8 mouse cellular contexts compared by ENCODE assay signal in the genomic region with DNA sequence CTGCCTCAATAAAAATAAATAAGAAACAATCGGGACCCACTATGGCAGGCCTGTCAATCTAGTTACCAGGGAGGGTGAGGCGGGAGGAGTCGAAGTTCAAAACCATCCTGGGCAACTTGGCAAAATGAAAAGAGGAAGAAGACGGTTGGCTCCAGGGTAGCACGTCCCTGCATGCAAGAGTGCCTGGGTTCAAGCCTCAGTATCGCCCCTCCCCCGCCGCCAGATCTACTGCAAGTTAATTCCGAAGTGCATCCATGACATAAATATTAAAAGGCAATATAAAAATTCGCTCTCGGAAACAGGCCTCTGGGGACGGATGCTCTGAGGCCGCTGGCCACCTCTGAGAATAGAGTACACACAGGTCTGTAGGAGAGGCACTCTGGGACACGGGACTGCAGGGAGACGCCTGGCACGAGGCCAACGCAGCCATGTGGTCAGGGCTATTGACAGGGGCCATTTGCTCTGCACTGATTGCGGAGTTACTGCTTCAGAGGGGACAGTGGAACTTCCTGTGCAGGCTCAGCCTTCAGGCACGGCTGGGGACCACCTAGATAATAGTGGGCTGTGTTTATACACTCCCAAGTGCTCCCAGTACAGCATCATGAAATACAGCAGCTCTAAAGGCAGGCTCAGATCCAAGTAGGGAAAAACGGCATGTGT. TPM values are rescaled to one million over a fixed set of nuclear protein-coding genes. Genes with fewer than 3 reads are reported as not detected.
A peak's percentile ranks its signal among the peaks of the same experiment; 100 is the strongest.
DNase-seq lines count a peak whose midpoint lies in the region; ATAC-seq and TF ChIP-seq lines count a peak whose summit lies in the region.

No protein-coding gene starts in this region.

- TF ChIP-seq POLR2A in limb, embryonic 14.5 days (IDR thresholded peaks at IDR 0.05; ENCODE audit: borderline replicate concordance, extremely low read depth, insufficient read depth, insufficient read length), result no peak

- no peaks in the 10 kb centered on the region for H3K9me3 ChIP-seq in embryonic facial prominence, embryonic 12.5 days
- no peaks in the 10 kb centered on the region for H3K9me3 ChIP-seq in hindbrain, embryonic 12.5 days (replicated peaks)
- no peaks in the 10 kb centered on the region for H3K9me3 ChIP-seq in limb, embryonic 14.5 days (ENCODE audit: control insufficient read depth, low read length)
- H3K9me3 ChIP-seq in midbrain, embryonic 13.5 days, result no peaks in the 10 kb centered on the region

- H3K4me3 ChIP-seq in embryonic facial prominence, embryonic 12.5 days, result no peak overlapping the region
- peak overlapping the region; percentile 4; the same call in 1 of the 2 replicates for H3K4me3 ChIP-seq in hindbrain, embryonic 12.5 days
- H3K4me3 ChIP-seq in limb, embryonic 14.5 days (replicated peaks; ENCODE audit: low read length), result no peak overlapping the region
- H3K4me3 ChIP-seq in midbrain, embryonic 13.5 days (replicated peaks), result 0 out of 2 replicates have a peak overlapping the region, but pooled peaks have one; percentile 8

- H3K36me3 ChIP-seq in embryonic facial prominence, embryonic 12.5 days, result no peaks in the 10 kb centered on the region
- 0 out of 2 replicates have a peak, but pooled peaks cover 7% of the 10 kb centered on the region for H3K36me3 ChIP-seq in hindbrain, embryonic 12.5 days
- no peaks in the 10 kb centered on the region for H3K36me3 ChIP-seq in limb, embryonic 14.5 days (ENCODE audit: control insufficient read depth, insufficient read depth, low read length)
- peaks cover 7% of the 10 kb centered on the region; the same call in 1 of the 2 replicates for H3K36me3 ChIP-seq in midbrain, embryonic 13.5 days

- no peaks in the 10 kb centered on the region for H3K27me3 ChIP-seq in embryonic facial prominence, embryonic 12.5 days
- no peaks in the 10 kb centered on the region for H3K27me3 ChIP-seq in hindbrain, embryonic 12.5 days
- no peaks in the 10 kb centered on the region for H3K27me3 ChIP-seq in limb, embryonic 14.5 days (ENCODE audit: control insufficient read depth, insufficient read depth, low read length)
- H3K27me3 ChIP-seq in midbrain, embryonic 13.5 days, result no peaks in the 10 kb centered on the region

- no peak overlapping the region for H3K9ac ChIP-seq in embryonic facial prominence, embryonic 12.5 days
- H3K9ac ChIP-seq in hindbrain, embryonic 12.5 days, result no peak overlapping the region
- no peak overlapping the region for H3K9ac ChIP-seq in limb, embryonic 14.5 days (ENCODE audit: low read depth, low read length, severe bottlenecking)
- H3K9ac ChIP-seq in midbrain, embryonic 13.5 days (replicated peaks), result peak overlapping the region; percentile 37

- ATAC-seq in embryonic facial prominence, embryonic 12.5 days (ENCODE audit: insufficient number of reproducible peaks, insufficient read depth, low FRiP score, low TSS enrichment), result peak; percentile 35; the same call in 1 of the 2 replicates
- ATAC-seq in hindbrain, embryonic 12.5 days (ENCODE audit: low FRiP score), result peak; percentile 76
- peak; percentile 42 for ATAC-seq in limb, embryonic 14.5 days (ENCODE audit: low FRiP score, low read depth)
- peak; percentile 67 for ATAC-seq in midbrain, embryonic 13.5 days
- no peak for ATAC-seq in granulocyte monocyte progenitor cell, adult 5-6 weeks (replicated peaks; ENCODE audit: poor library complexity, severe bottlenecking)
- no peak for ATAC-seq in erythroid progenitor cell, adult 5-6 weeks (replicated peaks; ENCODE audit: low FRiP score, poor library complexity, severe bottlenecking)

- H3K4me1 ChIP-seq in embryonic facial prominence, embryonic 12.5 days, result peaks cover 62% of the 10 kb centered on the region
- peaks cover 90% of the 10 kb centered on the region for H3K4me1 ChIP-seq in hindbrain, embryonic 12.5 days
- peaks cover 28% of the 10 kb centered on the region for H3K4me1 ChIP-seq in limb, embryonic 14.5 days (ENCODE audit: control insufficient read depth, insufficient read depth, low read length)
- H3K4me1 ChIP-seq in midbrain, embryonic 13.5 days (replicated peaks), result peaks cover 85% of the 10 kb centered on the region

- 38% methylated on average over 20 of the region's 20 CpGs for WGBS in embryonic facial prominence, embryonic 12.5 days
- 33% methylated on average over 20 of the region's 20 CpGs for WGBS in hindbrain, embryonic 12.5 days
- 26% methylated on average over 20 of the region's 20 CpGs for WGBS in limb, embryonic 14.5 days
- 28% methylated on average over 20 of the region's 20 CpGs for WGBS in midbrain, embryonic 13.5 days

- peak; percentile 42 for DNase-seq in urinary bladder, adult 2 months (ENCODE audit: low spot score)
- DNase-seq in urinary bladder, postnatal 10 days (ENCODE audit: low spot score), result no peak
- DNase-seq in limb, embryonic 14.5 days (ENCODE audit: low spot score), result peak; percentile 58

- peak overlapping the region; percentile 69 for H3K27ac ChIP-seq in embryonic facial prominence, embryonic 12.5 days
- peak overlapping the region; percentile 73 for H3K27ac ChIP-seq in hindbrain, embryonic 12.5 days
- 0 out of 2 replicates have a peak overlapping the region, but pooled peaks have one; percentile 28 for H3K27ac ChIP-seq in limb, embryonic 14.5 days (replicated peaks; ENCODE audit: low read depth, low read length)
- peak overlapping the region; percentile 66 for H3K27ac ChIP-seq in midbrain, embryonic 13.5 days

- H3K4me2 ChIP-seq in embryonic facial prominence, embryonic 12.5 days (replicated peaks), result peak overlapping the region; percentile 29
- H3K4me2 ChIP-seq in hindbrain, embryonic 12.5 days (replicated peaks), result peak overlapping the region; percentile 34
- H3K4me2 ChIP-seq in limb, embryonic 14.5 days (replicated peaks; ENCODE audit: low read depth, low read length, severe bottlenecking), result peak overlapping the region; percentile 8
- H3K4me2 ChIP-seq in midbrain, embryonic 13.5 days (replicated peaks), result peak overlapping the region; percentile 30

RNA-seq across cellular contexts. Expression of a gene that starts 8.9 kb away (rescaled TPM):
- 88.9 and 123 TPM in 2 replicates for polyA plus RNA-seq in urinary bladder, adult 2 months (2012; rRNA removed)
- polyA plus RNA-seq in embryonic facial prominence, embryonic 12.5 days (2016; fragmentation: Nextera tagmentation; extraction: Ambion mirVana), result 85.9 and 130 TPM in 2 replicates
- 115 and 142 TPM in 2 replicates for polyA plus RNA-seq in hindbrain, embryonic 12.5 days (2016; fragmentation: Nextera tagmentation; extraction: Ambion mirVana)
- 147 and 196 TPM in 2 replicates for polyA plus RNA-seq in limb, embryonic 14.5 days (2012; rRNA removed)
- polyA plus RNA-seq in limb, embryonic 14.5 days (2014; fragmentation: Nextera tagmentation; extraction: Ambion mirVana), result 212 and 247 TPM in 2 replicates
- 79.8 and 105 TPM in 2 replicates for polyA plus RNA-seq in midbrain, embryonic 13.5 days (2015; fragmentation: Nextera tagmentation; extraction: Ambion mirVana)
- total RNA-seq in granulocyte monocyte progenitor cell, adult 5-6 weeks (2014; fragmentation: Nextera tagmentation), result 136 and 152 TPM in 2 replicates
- total RNA-seq in granulocyte monocyte progenitor cell, adult 5-6 weeks (2017), result 127 and 150 TPM in 2 replicates
- 17.2 and 53.0 TPM in 2 replicates for total RNA-seq in erythroid progenitor cell, adult 5-6 weeks (2015; ENCODE audit: low replicate concordance)
- 60.7 and 71.3 TPM in 2 replicates for total RNA-seq in erythroid progenitor cell, adult 5-6 weeks (2017; ENCODE audit: low replicate concordance)

RNA-seq across cellular contexts. Expression of a gene that starts 30.6 kb away (rescaled TPM):
- polyA plus RNA-seq in urinary bladder, adult 2 months (2012; rRNA removed), result 10.6 and 11.6 TPM in 2 replicates
- 11.0 and 12.5 TPM in 2 replicates for polyA plus RNA-seq in embryonic facial prominence, embryonic 12.5 days (2016; fragmentation: Nextera tagmentation; extraction: Ambion mirVana)
- 12.2 and 12.8 TPM in 2 replicates for polyA plus RNA-seq in hindbrain, embryonic 12.5 days (2016; fragmentation: Nextera tagmentation; extraction: Ambion mirVana)
- 12.1 and 16.2 TPM in 2 replicates for polyA plus RNA-seq in limb, embryonic 14.5 days (2012; rRNA removed)
- polyA plus RNA-seq in limb, embryonic 14.5 days (2014; fragmentation: Nextera tagmentation; extraction: Ambion mirVana), result 9.1 and 10.2 TPM in 2 replicates
- 12.7 and 13.0 TPM in 2 replicates for polyA plus RNA-seq in midbrain, embryonic 13.5 days (2015; fragmentation: Nextera tagmentation; extraction: Ambion mirVana)
- total RNA-seq in granulocyte monocyte progenitor cell, adult 5-6 weeks (2014; fragmentation: Nextera tagmentation), result 2.5 and 5.3 TPM in 2 replicates
- 3.5 and 6.7 TPM in 2 replicates for total RNA-seq in granulocyte monocyte progenitor cell, adult 5-6 weeks (2017)
- 1.1 TPM in 1 of 2 replicates, not detected in the other for total RNA-seq in erythroid progenitor cell, adult 5-6 weeks (2015; ENCODE audit: low replicate concordance)
- total RNA-seq in erythroid progenitor cell, adult 5-6 weeks (2017; ENCODE audit: low replicate concordance), result 1.8 and 2.3 TPM in 2 replicates

RNA-seq across cellular contexts. Expression of a gene that starts 53.2 kb away (rescaled TPM):
- polyA plus RNA-seq in urinary bladder, adult 2 months (2012; rRNA removed), result 16.0 and 16.4 TPM in 2 replicates
- 11.6 and 14.4 TPM in 2 replicates for polyA plus RNA-seq in embryonic facial prominence, embryonic 12.5 days (2016; fragmentation: Nextera tagmentation; extraction: Ambion mirVana)
- 11.9 and 12.2 TPM in 2 replicates for polyA plus RNA-seq in hindbrain, embryonic 12.5 days (2016; fragmentation: Nextera tagmentation; extraction: Ambion mirVana)
- 10.6 and 11.7 TPM in 2 replicates for polyA plus RNA-seq in limb, embryonic 14.5 days (2012; rRNA removed)
- 5.1 and 6.7 TPM in 2 replicates for polyA plus RNA-seq in limb, embryonic 14.5 days (2014; fragmentation: Nextera tagmentation; extraction: Ambion mirVana)
- 10.9 and 11.0 TPM in 2 replicates for polyA plus RNA-seq in midbrain, embryonic 13.5 days (2015; fragmentation: Nextera tagmentation; extraction: Ambion mirVana)
- total RNA-seq in granulocyte monocyte progenitor cell, adult 5-6 weeks (2014; fragmentation: Nextera tagmentation), result 7.5 and 11.2 TPM in 2 replicates
- 2.2 and 3.9 TPM in 2 replicates for total RNA-seq in granulocyte monocyte progenitor cell, adult 5-6 weeks (2017)
- 4.2 TPM in 1 of 2 replicates, not detected in the other for total RNA-seq in erythroid progenitor cell, adult 5-6 weeks (2015; ENCODE audit: low replicate concordance)
- 0.51 TPM in 1 of 2 replicates, not detected in the other for total RNA-seq in erythroid progenitor cell, adult 5-6 weeks (2017; ENCODE audit: low replicate concordance)

Comparison
In these comparisons a context has a peak if more than half of its experiments do, and no peak if none do; other contexts are left out.
1. ATAC-seq: peak in embryonic facial prominence, embryonic 12.5 days (single experiment), hindbrain, embryonic 12.5 days (single experiment), limb, embryonic 14.5 days (single experiment) and midbrain, embryonic 13.5 days (single experiment); none in granulocyte monocyte progenitor cell, adult 5-6 weeks (single experiment) and erythroid progenitor cell, adult 5-6 weeks (single experiment).
2. H3K4me3 ChIP-seq: peak in hindbrain, embryonic 12.5 days (single experiment) and midbrain, embryonic 13.5 days (single experiment); none in embryonic facial prominence, embryonic 12.5 days (single experiment) and limb, embryonic 14.5 days (single experiment).
3. Peak in every context shown above with its lines, with median percentiles within 50 percentile points of each other: H3K27ac ChIP-seq and H3K4me2 ChIP-seq.